Mouse (Mus musculus) E14TG2a.4 (cell line): ENCODE data around the gene Ociad2.

Source experiments
- CTCF ChIP-seq: conservative IDR thresholded peaks from 2 replicates; pipeline ENCODE4 v1.5.1; 2014; ENCODE audit warnings: low read length
- NANOG ChIP-seq: IDR thresholded peaks from 2 replicates; pipeline ENCODE4 v1.6.1; 2014; ENCODE audit warnings: borderline replicate concordance, low read length, mixed read lengths
- POU5F1 ChIP-seq: IDR thresholded peaks from 2 replicates; pipeline ENCODE4 v1.6.1; 2014; ENCODE audit warnings: low read length, borderline replicate concordance

DNA sequence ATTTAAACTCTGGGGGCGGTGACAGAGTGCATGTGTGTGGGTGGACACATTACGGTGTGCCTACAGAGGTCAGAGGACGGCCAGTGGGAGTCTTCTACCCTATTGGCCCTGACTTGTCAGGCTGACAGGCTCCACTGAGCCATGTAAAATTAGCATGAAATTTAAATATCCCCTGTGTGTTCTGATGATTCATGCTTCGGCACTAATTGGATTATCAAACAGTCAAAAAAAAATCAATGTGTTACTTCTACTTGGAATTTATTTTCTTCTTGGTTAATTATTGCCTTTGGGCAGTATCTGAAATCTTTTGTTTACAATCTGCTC is 42.8 kb upstream of the Ociad2 start:
- TF ChIP-seq CTCF (no peak), NANOG (no peak), POU5F1 (no peak)
